Mouse (Mus musculus) MEL (cell line): ENCODE measurements around the gene Rmnd5b. TPM values are rescaled to one million over a fixed set of nuclear protein-coding genes. Genes with fewer than 3 reads are reported as not detected.

ENCODE experiments used
- DNase-seq: peaks from one replicate; pipeline ENCODE4 v3.0.0; 2011; ENCODE audit warnings: low read depth, low spot score
- H3K27ac ChIP-seq: 2 replicates; pipeline ENCODE4 v1.5.1; 2012; ENCODE audit warnings: low read depth, mild to moderate bottlenecking, control low read depth, low read length, moderate library complexity; ENCODE audit not compliant: control insufficient read depth
- H3K27me3 ChIP-seq, 2 experiments: fragments of 150-350 bp in 1 of 2; sonication (generic) in 1 of 2; 2 replicates each; pipeline ENCODE4 v1.6.1; 2012; ENCODE audit warnings: low read length in 2 of 2, mild to moderate bottlenecking in 2 of 2, improper control_type of control experiment in 1 of 2, moderate library complexity in 1 of 2; ENCODE audit not compliant: insufficient read depth in 2 of 2, control insufficient read depth in 1 of 2
- H3K36me3 ChIP-seq, 2 experiments: 2 replicates each; pipeline ENCODE4 v1.6.1; 2012 to 2014; ENCODE audit warnings: low read length in 2 of 2, improper control_type of control experiment in 1 of 2, inconsistent platforms in 1 of 2, mild to moderate bottlenecking in 1 of 2; ENCODE audit not compliant: insufficient read depth in 2 of 2, control insufficient read depth in 1 of 2
- H3K4me1 ChIP-seq, 2 experiments: fragments of 150-350 bp in 1 of 2; sonication (generic) in 1 of 2; 2 replicates each; pipeline ENCODE4 v1.6.1; 2012; ENCODE audit warnings: low read length in 2 of 2, improper control_type of control experiment in 1 of 2, mild to moderate bottlenecking in 1 of 2; ENCODE audit not compliant: insufficient read depth in 2 of 2, control insufficient read depth in 1 of 2
- H3K4me3 ChIP-seq, 2 experiments: fragments of 150-350 bp in 1 of 2; sonication (generic) in 1 of 2; 2 replicates each; pipeline ENCODE4 v1.5.1; 2012; ENCODE audit warnings: low read depth in 2 of 2, low read length in 2 of 2, mild to moderate bottlenecking in 2 of 2, moderate library complexity in 2 of 2, control low read depth in 1 of 2, improper control_type of control experiment in 1 of 2; ENCODE audit not compliant: control insufficient read depth in 1 of 2, insufficient read depth in 1 of 2
- H3K79me2 ChIP-seq: 2 replicates; pipeline ENCODE4 v1.6.1; 2012; ENCODE audit warnings: mild to moderate bottlenecking, low read length, moderate library complexity; ENCODE audit not compliant: control insufficient read depth, poor library complexity, insufficient read depth
- H3K9ac ChIP-seq: 2 replicates; pipeline ENCODE4 v1.6.1; 2012; ENCODE audit warnings: low read depth, mild to moderate bottlenecking, control low read depth, low read length, moderate library complexity; ENCODE audit not compliant: control insufficient read depth, poor library complexity, severe bottlenecking
- H3K9me3 ChIP-seq: fragments of 150-350 bp; sonication (generic); replicated peaks from 2 replicates; pipeline ENCODE4 v1.6.1; 2012; ENCODE audit warnings: mild to moderate bottlenecking, low read length, improper control_type of control experiment, moderate library complexity; ENCODE audit not compliant: insufficient read depth
- EP300 ChIP-seq, 2 experiments: IDR thresholded peaks; 2 replicates each; pipeline ENCODE4 v1.6.1; 2011; ENCODE audit warnings: improper control_type of control experiment in 2 of 2, low read length in 2 of 2, low read depth in 1 of 2, mild to moderate bottlenecking in 1 of 2
- GABPA ChIP-seq: IDR thresholded peaks from 2 replicates; pipeline ENCODE4 v1.6.1; 2012; ENCODE audit warnings: low read depth, mild to moderate bottlenecking, inconsistent platforms, low read length, improper control_type of control experiment, moderate library complexity
- MAZ ChIP-seq: IDR thresholded peaks from 2 replicates; pipeline ENCODE4 v1.6.1; 2012; ENCODE audit warnings: low read depth, mild to moderate bottlenecking, inconsistent platforms, low read length, improper control_type of control experiment
- MYC ChIP-seq: IDR thresholded peaks from 2 replicates; pipeline ENCODE4 v1.6.1; 2011; ENCODE audit warnings: low read depth, mild to moderate bottlenecking, low read length, improper control_type of control experiment, moderate library complexity
- POLR2A ChIP-seq, 2 experiments: IDR thresholded peaks; 2 replicates each; pipeline ENCODE4 v1.6.1; 2011 to 2012; ENCODE audit warnings: low read length in 2 of 2, mild to moderate bottlenecking in 2 of 2, control low read depth in 1 of 2, improper control_type of control experiment in 1 of 2, low read depth in 1 of 2, moderate library complexity in 1 of 2; ENCODE audit not compliant: control insufficient read depth in 1 of 2, insufficient read depth in 1 of 2, poor library complexity in 1 of 2
- POLR2AphosphoS2 ChIP-seq: IDR thresholded peaks from 2 replicates; pipeline ENCODE4 v1.6.1; 2011; ENCODE audit warnings: low read length, improper control_type of control experiment
- SMC3 ChIP-seq: IDR thresholded peaks from 2 replicates; pipeline ENCODE4 v1.6.1; 2011; ENCODE audit warnings: low read depth, low read length, improper control_type of control experiment
- ZKSCAN1 ChIP-seq: IDR thresholded peaks from 2 replicates; pipeline ENCODE4 v1.6.1; 2012; ENCODE audit warnings: low read depth, mild to moderate bottlenecking, inconsistent platforms, low read length, improper control_type of control experiment, moderate library complexity
- ZMIZ1 ChIP-seq: IDR thresholded peaks from 2 replicates; pipeline ENCODE4 v1.6.1; 2012; ENCODE audit warnings: low read depth, mild to moderate bottlenecking, inconsistent platforms, low read length, improper control_type of control experiment, moderate library complexity
- polyA plus RNA-seq, 2 experiments: library from polyadenylated mRNA; stranded (reverse) in 1 of 2; unstranded in 1 of 2; fragments of >175 nt in 1 of 2; fragments of >200 nt in 1 of 2; gene quantifications; 2 replicates each; pipeline versions ENCODE4 v1.2.1 to v1.2.4; 2012; ENCODE audit warnings: low replicate concordance in 2 of 2, low read depth in 1 of 2; ENCODE audit not compliant: insufficient read length in 2 of 2, insufficient read depth in 1 of 2, missing spikeins in 1 of 2
- total RNA-seq: library from RNA; depleted of rRNA; stranded (reverse); fragments of 300-350 nt; gene quantifications from 2 replicates; pipeline ENCODE4 v1.2.3, GENCODE M21; 2012

Gene Rmnd5b
- total and polyA plus RNA-seq, 3 experiments: 52.5 to 63.0 TPM; not detected in 1

DNA sequence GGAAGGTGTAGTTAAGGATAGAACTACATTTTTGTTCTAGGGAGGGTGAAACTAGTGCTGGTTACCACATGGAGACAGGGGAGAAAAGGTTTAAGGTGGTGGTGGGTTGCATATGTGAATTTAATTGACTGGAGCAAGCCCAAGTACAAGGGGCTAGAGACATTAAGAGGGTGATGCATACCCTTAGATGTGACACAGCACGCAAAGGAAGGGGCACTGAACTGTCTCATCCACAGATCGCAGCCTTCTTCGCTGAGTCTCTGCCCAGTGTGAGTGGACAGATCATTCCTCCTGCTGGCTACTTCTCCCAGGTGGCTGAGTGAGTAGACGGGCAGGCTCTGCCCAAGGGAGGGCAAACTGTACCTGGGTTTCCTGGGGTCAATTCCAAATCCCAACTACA, 42.3 kb downstream of the Rmnd5b start:
- Histone ChIP-seq H3K9ac (no peak overlapping the region), H3K4me3 (no peak overlapping the region), H3K27ac (no peak overlapping the region), H3K27me3 (no peaks in the 10 kb centered on the region), H3K79me2 (no peaks in the 10 kb centered on the region; the same call in 1 of the 2 replicates), H3K9me3 (no peaks in the 10 kb centered on the region), H3K36me3 (peaks cover 24 to 53% of the 10 kb centered on the region in 2 experiments), H3K4me1 (peaks cover 2% of the 10 kb centered on the region in 2 experiments; a peak in 2 of 4 replicates)
- TF ChIP-seq POLR2A (IDR thresholded peaks at IDR 0.05; ENCODE audit: control insufficient read depth in 1 of 2, insufficient read depth in 1 of 2, low read depth in 1 of 2, low read length in 2 of 2, poor library complexity in 1 of 2) (peak in 1 of 2 experiments; percentile 46; a peak in 1 of 4 replicates), SMC3 (0 out of 2 replicates have a peak, but pooled peaks have one; percentile 18), EP300 (IDR thresholded peaks at IDR 0.05; ENCODE audit: low read depth in 1 of 2, low read length in 2 of 2) (0 out of 4 replicates have a peak, but pooled peaks of 1 of the 2 experiments have one; percentile 4), MYC (no peak), ZMIZ1 (peak; percentile 53; the same call in 1 of the 2 replicates), POLR2AphosphoS2 (0 out of 2 replicates have a peak, but pooled peaks have one; percentile 7), ZKSCAN1 (no peak)
- peak; percentile 23 for DNase-seq

GRCm38 (mm10) chr11:51591915-51592314, 43.8 kb downstream of the Rmnd5b start:
- TF ChIP-seq MAZ: no peak
- peak; percentile 72; the same call in 1 of the 2 replicates for TF ChIP-seq POLR2AphosphoS2
- TF ChIP-seq ZMIZ1: 0 out of 2 replicates have a peak, but pooled peaks have one; percentile 47
- H3K79me2 ChIP-seq: no peaks in the 10 kb centered on the region; the same call in 1 of the 2 replicates

GRCm38 (mm10) chr11:51591168-51591567, 44.5 kb downstream of the Rmnd5b start:
- no peaks in the 10 kb centered on the region for H3K9me3 ChIP-seq
- peak; percentile 32 for DNase-seq
- no peaks in the 10 kb centered on the region for H3K27me3 ChIP-seq
- H3K36me3 ChIP-seq: peaks cover 14 to 48% of the 10 kb centered on the region in 2 experiments
- TF ChIP-seq GABPA (no peak), POLR2A (IDR thresholded peaks at IDR 0.05; ENCODE audit: control insufficient read depth in 1 of 2, insufficient read depth in 1 of 2, low read depth in 1 of 2, low read length in 2 of 2, poor library complexity in 1 of 2) (peak in 1 of 2 experiments; percentile 30; a peak in 1 of 4 replicates)
- no peak overlapping the region for H3K9ac ChIP-seq
- no peak overlapping the region for H3K4me3 ChIP-seq
- no peak overlapping the region for H3K27ac ChIP-seq
- peaks cover 0 to 2% of the 10 kb centered on the region in 2 experiments; a peak in 1 of 4 replicates for H3K4me1 ChIP-seq
- peaks cover 4% of the 10 kb centered on the region for H3K79me2 ChIP-seq

More at GRCm38 (mm10) chr11:51591915-51592314, 43.8 kb downstream of the Rmnd5b start:
- Histone ChIP-seq H3K36me3 (peaks cover 20 to 50% of the 10 kb centered on the region in 2 experiments), H3K27me3 (no peaks in the 10 kb centered on the region), H3K9me3 (no peaks in the 10 kb centered on the region), H3K4me3 (no peak overlapping the region), H3K4me1 (peaks cover 0 to 2% of the 10 kb centered on the region in 2 experiments; a peak in 1 of 4 replicates), H3K27ac (no peak overlapping the region), H3K9ac (no peak overlapping the region)
- DNase-seq: peak; percentile 23
